Mouse (Mus musculus) intestine, embryonic 14.5 days (tissue): ENCODE data around the gene Nxf7. TPM values are rescaled to one million over a fixed set of nuclear protein-coding genes. Genes with fewer than 3 reads are reported as not detected.
"Not testable (repeated sequence)": the region's sequence is repeated elsewhere in the genome, so short reads cannot be mapped to it uniquely, and the experiment has no call there.

Source experiments
- ATAC-seq: fragments of 200-750 bp; cut with Nextera tagmentation; replicated peaks from 2 replicates; pipeline ENCODE4 v1.8.0; 2017; ENCODE audit warnings: low read depth, moderate number of reproducible peaks, moderate TSS enrichment, moderate library complexity; ENCODE audit not compliant: low FRiP score, low TSS enrichment
- DNase-seq: peaks from one replicate; pipeline ENCODE4 v3.0.0-alpha.2; 2018; ENCODE audit warnings: low spot score
- H3K27ac ChIP-seq: fragments of 300-500 bp; sonication (generic); 2 replicates; pipeline ENCODE4 v1.5.1; 2014; ENCODE audit warnings: low read depth, mild to moderate bottlenecking, control low read depth
- H3K27me3 ChIP-seq: fragments of 300-500 bp; sonication (generic); replicated peaks from 2 replicates; pipeline ENCODE4 v1.6.1; 2014; ENCODE audit warnings: low read length, control low read depth; ENCODE audit not compliant: control insufficient read depth, insufficient read depth
- H3K36me3 ChIP-seq: fragments of 300-500 bp; sonication (generic); 2 replicates; pipeline ENCODE4 v1.6.1; 2014; ENCODE audit warnings: low read length, control low read depth; ENCODE audit not compliant: control insufficient read depth, insufficient read depth
- H3K4me1 ChIP-seq: fragments of 300-500 bp; sonication (generic); replicated peaks from 2 replicates; pipeline ENCODE4 v1.6.1; 2014; ENCODE audit warnings: low read length, control low read depth, mixed read lengths; ENCODE audit not compliant: control insufficient read depth, insufficient read depth
- H3K4me2 ChIP-seq: fragments of 300-500 bp; sonication (generic); 2 replicates; pipeline ENCODE4 v1.6.1; 2014; ENCODE audit warnings: low read length
- H3K4me3 ChIP-seq: fragments of 300-500 bp; sonication (generic); 2 replicates; pipeline ENCODE4 v1.5.1; 2014; ENCODE audit warnings: low read depth, low read length, control low read depth, mixed read lengths
- H3K9ac ChIP-seq: fragments of 300-500 bp; sonication (generic); 2 replicates; pipeline ENCODE4 v1.6.1; 2014; ENCODE audit warnings: mild to moderate bottlenecking, low read length
- H3K9me3 ChIP-seq: fragments of 300-500 bp; sonication (generic); 2 replicates; pipeline ENCODE4 v1.6.1; 2016; ENCODE audit warnings: low read length, control low read depth; ENCODE audit not compliant: control insufficient read depth
- WGBS: fragments of 180-500 bp; shearing (Covaris S2); extraction: QIAGEN DNeasy Blood & Tissue Kit; methylation state at CpG from one replicate; pipeline ENCODE4 v1.1.7; 2014; 5-methylcytosine and 5-hydroxymethylcytosine counted together
- polyA plus RNA-seq: library from polyadenylated mRNA; unstranded; fragments of >200 nt; fragmentation: Nextera tagmentation; extraction: Ambion mirVana; gene quantifications from 2 replicates; pipeline ENCODE4 v1.2.1, GENCODE M21; 2014

Gene Nxf7
- polyA plus RNA-seq = 0.39 and 0.52 TPM in 2 replicates

DNA sequence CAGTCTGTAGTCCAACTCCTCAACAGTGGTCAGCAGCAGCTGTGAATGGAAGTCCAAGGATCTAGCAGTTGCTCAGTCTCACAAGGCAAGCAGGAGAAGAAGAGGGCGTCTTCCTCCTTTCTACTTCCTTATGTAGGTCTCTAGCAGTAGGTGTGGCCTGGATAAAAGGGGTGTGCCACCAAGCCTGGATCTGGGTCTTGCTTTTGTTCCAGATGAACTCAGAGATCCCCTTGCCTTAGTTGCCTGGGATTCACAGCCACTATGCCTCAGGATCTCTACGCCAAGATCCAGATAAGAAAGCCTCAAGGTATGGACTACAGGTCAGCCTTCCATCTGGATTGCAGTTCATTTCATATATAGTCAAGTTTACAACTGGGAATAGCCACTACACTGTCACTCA lies at the start of gene Nxf7:
Nxf7 (minus strand) TSS at position 101 of the 400 bp plus-strand sequence.
- Histone ChIP-seq H3K36me3 (no peaks in the 10 kb centered on the region), H3K27me3 (no peaks in the 10 kb centered on the region), H3K9ac (no peak within 1 kb of the TSS), H3K27ac (no peak within 1 kb of the TSS), H3K9me3 (0 out of 2 replicates have a peak, but pooled peaks cover 3% of the 10 kb centered on the region), H3K4me2 (no peak within 1 kb of the TSS), H3K4me1 (no peaks in the 10 kb centered on the region), H3K4me3 (no peak within 1 kb of the TSS)
- DNase-seq (no peak), ATAC-seq (no peak)
- WGBS = 70% methylated on average over 2 of the region's 2 CpGs

DNA sequence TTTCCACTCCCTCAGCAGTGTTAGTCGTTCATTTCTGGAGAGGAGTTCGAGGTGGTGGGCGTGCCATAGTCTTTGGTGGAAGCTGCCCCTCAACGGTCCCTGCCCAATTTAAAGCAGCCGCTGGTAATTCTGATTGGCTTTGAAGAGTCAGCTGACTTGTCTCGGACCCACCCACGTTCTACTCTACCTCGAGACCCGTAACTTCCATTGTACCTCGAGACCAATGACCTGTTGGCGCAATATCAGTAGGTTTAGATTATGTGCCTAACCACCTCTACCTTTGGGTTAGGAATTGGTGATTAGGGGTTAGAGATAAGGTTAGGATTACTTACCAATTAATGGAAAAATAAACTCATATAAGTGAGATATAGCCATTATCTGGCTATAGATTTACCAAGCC lies 29.0 kb upstream of the Nxf7 start, which contains the start of gene Prame:
Prame (minus strand) TSS at position 101 of the 400 bp plus-strand sequence.
- no peak within 1 kb of the TSS for H3K9ac ChIP-seq
- H3K36me3 ChIP-seq = no peaks in the 10 kb centered on the region
- H3K4me2 ChIP-seq = no peak within 1 kb of the TSS
- H3K4me3 ChIP-seq = no peak within 1 kb of the TSS
- H3K4me1 ChIP-seq = no peaks in the 10 kb centered on the region
- no peak within 1 kb of the TSS for H3K27ac ChIP-seq
- no peak for DNase-seq
- ATAC-seq = no peak
- WGBS = 85% methylated on average over 11 of the region's 11 CpGs
- H3K9me3 ChIP-seq = no peaks in the 10 kb centered on the region
- H3K27me3 ChIP-seq = peaks cover 1% of the 10 kb centered on the region; the same call in 1 of the 2 replicates

- not testable (repeated sequence) for DNase-seq, H3K4me2 ChIP-seq, H3K4me3 ChIP-seq, ATAC-seq, H3K36me3 ChIP-seq, H3K27ac ChIP-seq, H3K9ac ChIP-seq, H3K27me3 ChIP-seq, H3K4me1 ChIP-seq, H3K9me3 ChIP-seq
- WGBS = 49% methylated on average over 3 of the region's 3 CpGs
Observed at GRCm38 (mm10) chrX:135601298-135602029, 2.9 kb upstream of the Nxf7 start.

DNA sequence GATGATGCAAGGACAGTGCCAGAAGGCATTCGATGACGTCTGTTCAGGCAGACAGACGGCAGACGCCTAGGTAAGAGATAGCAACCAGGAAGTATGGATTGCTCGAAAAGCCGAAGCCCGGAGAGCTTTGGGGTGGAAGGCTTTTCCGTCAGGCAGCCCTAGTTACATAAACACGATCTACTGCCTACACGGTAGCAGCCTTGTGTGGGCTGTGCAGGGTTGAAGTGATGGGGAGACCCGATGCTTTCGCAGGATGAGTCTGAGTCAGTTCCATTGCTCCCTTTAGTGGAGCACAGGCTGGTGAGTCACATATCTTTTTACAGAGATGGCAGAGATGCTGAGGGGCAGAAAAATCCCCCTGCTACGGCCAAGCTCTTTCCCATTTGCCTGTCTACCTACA lies 481 bp downstream of the Nxf7 start:
- no peaks in the 10 kb centered on the region for H3K4me1 ChIP-seq
- WGBS = 73% methylated on average over 13 of the region's 13 CpGs
- H3K9me3 ChIP-seq = 0 out of 2 replicates have a peak, but pooled peaks cover 3% of the 10 kb centered on the region
- no peak for DNase-seq
- no peak overlapping the region for H3K4me2 ChIP-seq
- H3K36me3 ChIP-seq = no peaks in the 10 kb centered on the region
- no peaks in the 10 kb centered on the region for H3K27me3 ChIP-seq
- ATAC-seq = no peak
- H3K4me3 ChIP-seq = no peak overlapping the region
- no peak overlapping the region for H3K27ac ChIP-seq
- H3K9ac ChIP-seq = no peak overlapping the region

DNA sequence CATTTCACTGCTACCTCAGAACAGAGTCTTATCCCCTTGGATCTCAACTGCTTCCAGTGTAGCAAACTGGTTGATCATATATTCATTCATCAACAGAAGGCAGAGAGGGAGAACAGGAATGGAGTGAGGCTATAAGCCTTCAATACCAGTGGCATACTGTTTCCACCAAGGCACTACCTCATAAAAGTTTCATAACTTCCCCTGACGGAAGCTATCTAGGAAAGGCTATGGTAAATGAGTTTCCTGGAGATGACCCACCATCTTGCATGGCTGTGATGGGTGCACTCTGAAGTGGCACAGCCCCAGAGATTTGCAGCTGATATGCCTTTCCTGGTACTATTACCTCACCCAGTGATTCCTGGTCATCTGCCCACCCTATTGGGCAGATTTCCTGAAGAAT lies 22.2 kb downstream of the Nxf7 start:
- Histone ChIP-seq H3K9ac (no peak overlapping the region), H3K27me3 (no peaks in the 10 kb centered on the region), H3K36me3 (no peaks in the 10 kb centered on the region), H3K4me2 (no peak overlapping the region), H3K27ac (no peak overlapping the region), H3K4me3 (no peak overlapping the region), H3K9me3 (no peaks in the 10 kb centered on the region), H3K4me1 (no peaks in the 10 kb centered on the region)
- 100% methylated on average over 1 of the region's 1 CpGs for WGBS
- DNase-seq (no peak), ATAC-seq (no peak)

- not testable (repeated sequence) for H3K27ac ChIP-seq, H3K9me3 ChIP-seq, H3K9ac ChIP-seq, H3K4me2 ChIP-seq, DNase-seq, H3K4me1 ChIP-seq, H3K4me3 ChIP-seq, H3K27me3 ChIP-seq, H3K36me3 ChIP-seq
- WGBS = 58% methylated on average over 9 of the region's 9 CpGs
- 0 out of 2 replicates have a peak, but pooled peaks have one; percentile 50 for ATAC-seq
Observed at GRCm38 (mm10) chrX:135574958-135575628, 23.5 kb downstream of the Nxf7 start.

DNA sequence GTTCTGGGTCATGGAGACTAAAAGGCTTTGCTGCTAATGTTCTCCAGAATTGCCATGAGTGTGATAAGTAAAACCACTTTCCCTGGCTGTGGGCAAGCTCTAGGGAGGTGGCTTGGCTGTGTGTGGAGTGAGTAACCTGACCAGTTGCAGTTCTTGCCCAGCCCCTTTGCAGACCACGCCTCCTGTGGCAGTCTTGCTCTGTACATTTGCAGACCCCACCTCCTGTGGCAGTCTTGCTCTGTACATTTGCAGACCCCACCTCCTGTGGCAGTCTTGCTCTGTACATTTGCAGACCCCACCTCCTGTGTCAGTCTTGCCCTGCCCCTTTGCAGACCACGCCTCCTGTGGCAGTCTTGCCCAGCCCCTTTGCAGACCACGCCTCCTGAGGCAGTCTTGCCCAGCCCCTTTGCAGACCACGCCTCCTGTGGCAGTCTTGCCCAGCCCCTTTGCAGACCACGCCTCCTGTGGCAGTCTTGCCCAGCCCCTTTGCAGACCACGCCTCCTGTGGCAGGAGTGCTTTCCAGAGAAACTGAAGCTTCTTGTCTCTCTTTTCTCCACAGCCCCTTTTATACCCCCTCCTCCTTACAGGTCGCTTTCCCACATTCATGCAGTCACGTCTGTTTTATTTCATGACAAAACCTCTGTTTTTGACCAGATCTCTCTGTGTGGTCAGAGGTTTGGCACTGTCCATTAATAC lies 24.2 kb downstream of the Nxf7 start:
- not testable (repeated sequence) for H3K9me3 ChIP-seq, H3K4me2 ChIP-seq, H3K9ac ChIP-seq, H3K36me3 ChIP-seq, DNase-seq, H3K4me1 ChIP-seq, H3K4me3 ChIP-seq, H3K27ac ChIP-seq, H3K27me3 ChIP-seq
- WGBS = 24% methylated on average over 8 of the region's 8 CpGs
- peak; percentile 69; the same call in 1 of the 2 replicates for ATAC-seq

- H3K27ac ChIP-seq, H3K9ac ChIP-seq, H3K36me3 ChIP-seq, H3K9me3 ChIP-seq, H3K4me2 ChIP-seq, H3K4me3 ChIP-seq, H3K4me1 ChIP-seq, H3K27me3 ChIP-seq, ATAC-seq: not testable (repeated sequence)
- peak; percentile 80 for DNase-seq
- WGBS = 0% methylated on average over 1 of the region's 2 CpGs
Observed at GRCm38 (mm10) chrX:135569467-135569866, 29.1 kb downstream of the Nxf7 start.
